Mouse (Mus musculus) hindbrain, embryonic 12.5 days (tissue): ENCODE measurements around the gene Scrt2. TPM values are rescaled to one million over a fixed set of nuclear protein-coding genes. Genes with fewer than 3 reads are reported as not detected.

Experiments
- ATAC-seq: fragments of 200-750 bp; cut with Nextera tagmentation; 2 replicates; pipeline ENCODE4 v1.8.0; 2017; ENCODE audit warnings: moderate TSS enrichment; ENCODE audit not compliant: low FRiP score
- H3K27ac ChIP-seq: fragments of 300-500 bp; sonication (generic); 2 replicates; pipeline ENCODE4 v1.5.1; 2016; ENCODE audit warnings: mild to moderate bottlenecking
- H3K27me3 ChIP-seq: fragments of 300-500 bp; sonication (generic); 2 replicates; pipeline ENCODE4 v1.6.1; 2016; ENCODE audit warnings: mild to moderate bottlenecking
- H3K36me3 ChIP-seq: fragments of 300-500 bp; sonication (generic); 2 replicates; pipeline ENCODE4 v1.6.1; 2016; ENCODE audit warnings: mild to moderate bottlenecking
- H3K4me1 ChIP-seq: fragments of 300-500 bp; sonication (generic); 2 replicates; pipeline ENCODE4 v1.6.1; 2016
- H3K4me2 ChIP-seq: fragments of 300-500 bp; sonication (generic); replicated peaks from 2 replicates; pipeline ENCODE4 v1.6.1; 2016; ENCODE audit warnings: mild to moderate bottlenecking
- H3K4me3 ChIP-seq: fragments of 300-500 bp; sonication (generic); 2 replicates; pipeline ENCODE4 v1.5.1; 2016; ENCODE audit warnings: mild to moderate bottlenecking
- H3K9ac ChIP-seq: fragments of 300-500 bp; sonication (generic); 2 replicates; pipeline ENCODE4 v1.6.1; 2016; ENCODE audit warnings: mild to moderate bottlenecking, moderate library complexity
- H3K9me3 ChIP-seq: fragments of 300-500 bp; sonication (generic); replicated peaks from 2 replicates; pipeline ENCODE4 v1.6.1; 2016; ENCODE audit warnings: mild to moderate bottlenecking
- WGBS: fragments of 180-500 bp; shearing (Covaris S2); methylation state at CpG from one replicate; pipeline ENCODE4 v1.1.7; 2016; 5-methylcytosine and 5-hydroxymethylcytosine counted together
- polyA plus RNA-seq: library from polyadenylated mRNA; unstranded; fragments of >200 nt; fragmentation: Nextera tagmentation; extraction: Ambion mirVana; gene quantifications from 2 replicates; pipeline ENCODE4 v1.2.1, GENCODE M21; 2016

Scrt2 gene
- 26.8 and 28.3 TPM in 2 replicates for polyA plus RNA-seq

GRCm38 (mm10) chr2:152080685-152081541 is at the start of gene Scrt2:
Scrt2 (plus strand) TSS chr2:152081529.
- ATAC-seq = peak; percentile 80
- Histone ChIP-seq H3K9me3 (no peaks in the 10 kb centered on the region), H3K27me3 (peaks cover 18% of the 10 kb centered on the region), H3K4me3 (peak within 1 kb of the TSS; percentile 81), H3K9ac (peak within 1 kb of the TSS; percentile 97), H3K4me1 (peaks cover 44% of the 10 kb centered on the region), H3K27ac (peak within 1 kb of the TSS; percentile 98), H3K4me2 (peak within 1 kb of the TSS; percentile 72), H3K36me3 (no peaks in the 10 kb centered on the region)
- WGBS = 2% methylated on average over 24 of the region's 24 CpGs

- 0 out of 2 replicates have a peak, but pooled peaks cover 5% of the 10 kb centered on the region for H3K9me3 ChIP-seq
- H3K4me2 ChIP-seq = no peak overlapping the region
- no peak for ATAC-seq
- peaks cover 17% of the 10 kb centered on the region for H3K27me3 ChIP-seq
- 0 out of 2 replicates have a peak, but pooled peaks cover 2% of the 10 kb centered on the region for H3K4me1 ChIP-seq
- no peak overlapping the region for H3K4me3 ChIP-seq
- no peaks in the 10 kb centered on the region for H3K36me3 ChIP-seq
- no peak overlapping the region for H3K9ac ChIP-seq
- no peak overlapping the region for H3K27ac ChIP-seq
These were observed 41.2 kb upstream of the Scrt2 start for GRCm38 (mm10) chr2:152040101-152040500.

GRCm38 (mm10) chr2:152047116-152048002 is 34.0 kb upstream of the Scrt2 start:
- Histone ChIP-seq H3K4me3 (peak overlapping the region; percentile 43; the same call in 1 of the 2 replicates), H3K9me3 (no peaks in the 10 kb centered on the region), H3K4me1 (peaks cover 60% of the 10 kb centered on the region), H3K27me3 (peaks cover 32% of the 10 kb centered on the region), H3K27ac (peak overlapping the region; percentile 96), H3K36me3 (no peaks in the 10 kb centered on the region), H3K9ac (peak overlapping the region; percentile 72; the same call in 1 of the 2 replicates), H3K4me2 (peak overlapping the region; percentile 91)
- ATAC-seq = peak; percentile 68
- 2% methylated on average over 25 of the region's 25 CpGs for WGBS

- WGBS = 1% methylated on average over 58 of the region's 82 CpGs
- peak; percentile 70 for ATAC-seq
- H3K36me3 ChIP-seq = no peaks in the 10 kb centered on the region
- peak overlapping the region; percentile 91 for H3K4me2 ChIP-seq
- H3K27ac ChIP-seq = peak overlapping the region; percentile 96
- peak overlapping the region; percentile 43 for H3K4me3 ChIP-seq
- H3K9me3 ChIP-seq = no peaks in the 10 kb centered on the region
- peaks cover 58% of the 10 kb centered on the region for H3K4me1 ChIP-seq
- peak overlapping the region; percentile 72 for H3K9ac ChIP-seq
- H3K27me3 ChIP-seq = peaks cover 34% of the 10 kb centered on the region
These were observed 33.0 kb upstream of the Scrt2 start for GRCm38 (mm10) chr2:152048003-152048980.

GRCm38 (mm10) chr2:152048981-152049441 is 32.3 kb upstream of the Scrt2 start:
- under 1% methylated on average over 24 of the region's 24 CpGs for WGBS
- peaks cover 38% of the 10 kb centered on the region for H3K27me3 ChIP-seq
- ATAC-seq = no peak; the same call in none of the 2 replicates
- H3K36me3 ChIP-seq = no peaks in the 10 kb centered on the region
- H3K9ac ChIP-seq = peak overlapping the region; percentile 72
- H3K4me3 ChIP-seq = peak overlapping the region; percentile 43
- H3K4me2 ChIP-seq = peak overlapping the region; percentile 91
- peaks cover 58% of the 10 kb centered on the region for H3K4me1 ChIP-seq
- no peaks in the 10 kb centered on the region for H3K9me3 ChIP-seq
- peak overlapping the region; percentile 96 for H3K27ac ChIP-seq

DNA sequence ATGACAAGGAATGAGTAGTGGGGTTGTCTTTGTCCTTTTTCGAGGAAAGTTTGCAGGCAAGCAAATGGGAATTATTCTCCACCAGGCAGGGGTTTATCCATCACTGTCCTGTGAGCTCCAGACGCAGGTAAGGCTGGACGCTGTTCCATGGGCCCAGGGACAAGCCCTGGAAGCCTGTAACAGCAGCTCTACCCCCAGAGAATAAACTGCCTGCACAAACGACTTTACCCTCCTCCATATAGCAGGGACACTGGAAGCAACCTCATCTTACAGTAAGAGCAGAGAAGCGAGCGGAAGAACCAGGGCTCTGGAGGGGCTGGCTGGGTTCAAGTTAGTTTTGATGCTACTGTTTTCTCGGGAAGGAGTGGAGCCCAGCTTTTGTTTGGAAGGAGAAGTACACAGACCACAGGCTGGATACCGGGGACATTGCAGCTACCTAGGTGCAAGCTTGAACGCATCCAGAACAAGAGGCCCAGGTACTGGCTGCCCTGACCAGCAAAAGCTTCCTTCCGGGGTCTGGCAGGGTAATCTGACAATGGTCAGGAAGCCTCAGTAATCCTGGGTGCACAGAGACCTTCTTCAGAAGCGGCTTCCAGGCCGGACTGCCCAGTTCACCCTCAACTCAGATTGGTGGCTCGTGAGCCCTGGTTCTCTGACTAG is 31.6 kb upstream of the Scrt2 start:
- peak overlapping the region; percentile 91 for H3K4me2 ChIP-seq
- H3K27me3 ChIP-seq = peaks cover 38% of the 10 kb centered on the region
- H3K4me3 ChIP-seq = peak overlapping the region; percentile 43
- H3K9ac ChIP-seq = peak overlapping the region; percentile 72; the same call in 1 of the 2 replicates
- peak overlapping the region; percentile 96 for H3K27ac ChIP-seq
- ATAC-seq = no peak
- WGBS = 4% methylated on average over 13 of the region's 13 CpGs
- peaks cover 58% of the 10 kb centered on the region for H3K4me1 ChIP-seq
- no peaks in the 10 kb centered on the region for H3K9me3 ChIP-seq
- no peaks in the 10 kb centered on the region for H3K36me3 ChIP-seq

GRCm38 (mm10) chr2:152050316-152050715 is 31.0 kb upstream of the Scrt2 start:
- Histone ChIP-seq H3K36me3 (no peaks in the 10 kb centered on the region), H3K27me3 (peaks cover 36% of the 10 kb centered on the region), H3K4me3 (no peak overlapping the region), H3K9me3 (no peaks in the 10 kb centered on the region), H3K4me2 (peak overlapping the region; percentile 91), H3K27ac (peak overlapping the region; percentile 96), H3K4me1 (peaks cover 58% of the 10 kb centered on the region), H3K9ac (no peak overlapping the region)
- ATAC-seq = peak; percentile 46
- 2% methylated on average over 7 of the region's 7 CpGs for WGBS

GRCm38 (mm10) chr2:152051985-152052384 is 29.3 kb upstream of the Scrt2 start:
- 55% methylated on average over 3 of the region's 3 CpGs for WGBS
- H3K27ac ChIP-seq = peak overlapping the region; percentile 96
- peaks cover 67% of the 10 kb centered on the region for H3K4me1 ChIP-seq

DNA sequence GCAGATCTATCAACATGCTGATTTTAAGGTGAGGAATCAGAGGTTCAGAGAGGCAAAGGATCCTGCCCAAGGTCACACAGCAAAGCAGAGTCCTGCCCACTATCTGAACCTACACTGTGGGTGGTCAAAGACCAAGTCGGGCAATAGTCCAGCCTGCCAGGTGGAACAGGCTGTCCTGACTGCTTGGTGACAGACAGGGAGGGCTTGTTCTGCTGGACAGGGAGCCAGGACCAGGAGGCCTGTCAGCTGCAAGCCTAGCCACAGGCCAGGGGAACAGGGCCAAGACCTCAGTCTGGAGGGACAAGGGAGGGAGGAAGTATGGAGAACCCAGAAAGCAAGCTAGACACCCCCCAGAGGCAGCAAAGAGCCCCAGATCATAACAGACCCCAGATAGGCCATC is 25.9 kb upstream of the Scrt2 start:
- Histone ChIP-seq H3K9ac (0 out of 2 replicates have a peak overlapping the region, but pooled peaks have one; percentile 23), H3K9me3 (no peaks in the 10 kb centered on the region), H3K4me1 (peaks cover 43% of the 10 kb centered on the region), H3K27ac (no peak overlapping the region), H3K27me3 (peaks cover 33% of the 10 kb centered on the region), H3K4me3 (no peak overlapping the region), H3K36me3 (no peaks in the 10 kb centered on the region), H3K4me2 (no peak overlapping the region)
- ATAC-seq = no peak
- 67% methylated on average over 1 of the region's 1 CpGs for WGBS

More at GRCm38 (mm10) chr2:152051985-152052384, 29.3 kb upstream of the Scrt2 start:
- H3K4me2 ChIP-seq = no peak overlapping the region
- H3K9me3 ChIP-seq = no peaks in the 10 kb centered on the region
- H3K9ac ChIP-seq = no peak overlapping the region
- no peak overlapping the region for H3K4me3 ChIP-seq
- H3K36me3 ChIP-seq = no peaks in the 10 kb centered on the region
- ATAC-seq = no peak
- H3K27me3 ChIP-seq = peaks cover 46% of the 10 kb centered on the region

- Histone ChIP-seq H3K4me1 (peaks cover 37% of the 10 kb centered on the region), H3K36me3 (no peaks in the 10 kb centered on the region), H3K9ac (peak overlapping the region; percentile 35), H3K9me3 (no peaks in the 10 kb centered on the region), H3K27me3 (peaks cover 29% of the 10 kb centered on the region), H3K27ac (peak overlapping the region; percentile 79), H3K4me3 (no peak overlapping the region), H3K4me2 (no peak overlapping the region)
- peak; percentile 76 for ATAC-seq
- 62% methylated on average over 21 of the region's 22 CpGs for WGBS
These were observed 24.7 kb upstream of the Scrt2 start for GRCm38 (mm10) chr2:152056368-152057251.
